Mouse (Mus musculus): ENCODE results near the gene Slc7a11.

GRCm38 (mm10) chr3:50262066-50262465 lies 181.3 kb downstream of the Slc7a11 start:
- no peak for TF ChIP-seq CTCF (IDR thresholded peaks at IDR 0.05)
- 0 out of 2 replicates have a peak, but pooled peaks have one; percentile 18 for TF ChIP-seq EP300 (IDR thresholded peaks at IDR 0.05)
